Mouse (Mus musculus): ENCODE measurements around the gene Gtf2f2.
"Not testable (repeated sequence)": the region's sequence is repeated elsewhere in the genome, so short reads cannot be mapped to it uniquely, and the experiment has no call there.

Gtf2f2 gene

GRCm38 (mm10) chr14:75992371-75992770 lies 18.3 kb downstream of the Gtf2f2 start:
- DNase-seq: no peak

DNA sequence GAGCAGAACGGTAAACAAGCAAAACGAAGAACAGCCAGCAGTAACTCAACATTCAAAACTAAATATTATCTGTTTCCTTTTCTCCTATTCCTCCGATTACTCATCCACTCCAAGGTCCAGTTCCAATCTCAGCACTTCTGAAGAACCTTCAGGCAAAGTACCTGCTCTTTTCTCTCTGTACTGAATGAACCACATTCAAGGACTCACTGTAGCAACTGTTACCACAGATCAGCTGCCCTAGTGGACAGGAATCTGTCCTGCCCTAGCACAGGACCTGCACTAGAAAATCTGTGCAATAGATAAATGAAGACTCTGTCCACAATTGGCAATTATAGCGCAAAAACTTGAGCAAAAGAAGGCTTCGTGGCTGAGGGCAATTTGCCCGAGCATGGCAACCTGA lies 19.7 kb downstream of the Gtf2f2 start:
- no peak for DNase-seq

DNA sequence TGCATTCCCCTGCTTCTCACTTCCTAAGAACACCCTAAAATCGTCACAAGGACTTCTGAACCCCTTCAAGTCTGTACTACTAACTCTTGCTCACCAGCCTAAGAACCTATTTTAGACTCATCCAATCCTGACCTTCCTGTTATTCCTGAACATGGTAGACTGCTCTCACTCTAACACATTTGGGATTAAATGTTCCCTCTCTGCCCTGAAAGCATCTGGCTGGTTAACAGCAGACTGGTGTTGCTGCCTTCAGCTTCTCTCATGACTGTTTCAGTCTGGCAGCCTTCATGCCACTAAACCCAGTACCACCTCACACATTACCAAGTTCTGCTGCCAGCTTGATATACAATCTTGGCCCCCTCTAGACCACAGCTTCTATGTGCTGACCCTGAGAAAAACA lies 21.5 kb downstream of the Gtf2f2 start:
- no peak for DNase-seq

GRCm38 (mm10) chr14:75986878-75987483 lies 23.7 kb downstream of the Gtf2f2 start:
- no peak for DNase-seq

DNA sequence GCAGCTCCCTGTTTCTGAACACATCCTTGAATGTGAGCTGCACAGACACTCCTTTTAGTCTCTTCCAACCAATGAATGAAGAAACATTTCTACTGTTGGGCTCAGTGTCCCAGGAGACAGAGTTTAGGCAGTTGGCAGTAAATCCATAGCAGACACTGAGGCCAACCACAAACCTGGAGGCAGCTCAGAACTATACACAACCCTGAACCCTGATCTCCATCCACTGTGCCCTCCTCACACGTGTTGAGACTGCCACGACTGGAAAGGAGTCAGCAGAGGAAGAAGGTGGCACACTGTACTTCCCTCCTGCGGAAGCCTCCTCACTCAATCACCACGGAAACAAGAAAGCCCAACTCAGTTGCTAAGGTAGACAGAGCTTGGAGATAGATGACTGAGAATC lies 25.6 kb downstream of the Gtf2f2 start:
- DNase-seq: no peak

DNA sequence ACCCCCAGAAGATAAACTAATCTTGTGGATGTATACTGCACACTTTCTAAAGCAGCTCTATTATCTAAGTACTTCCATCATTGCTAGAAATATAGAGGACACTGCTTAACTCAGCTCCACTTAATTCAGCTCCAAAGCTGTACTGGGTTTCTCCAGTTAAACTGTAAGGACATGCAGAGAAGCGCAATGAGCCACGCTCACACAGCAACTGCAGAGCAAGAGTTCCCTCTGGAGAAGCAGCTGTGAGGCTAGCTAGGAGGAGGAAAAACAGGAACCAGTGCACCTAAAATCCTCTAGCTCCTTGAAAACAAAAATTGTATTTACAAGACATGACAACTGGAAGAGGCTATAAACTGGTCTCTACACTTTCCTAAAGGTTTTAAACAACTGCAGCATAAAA lies 26.8 kb downstream of the Gtf2f2 start:
- no peak for DNase-seq

GRCm38 (mm10) chr14:75981231-75981630 lies 29.4 kb downstream of the Gtf2f2 start:
- DNase-seq: no peak

- DNase-seq: no peak
Observed at GRCm38 (mm10) chr14:75976107-75976506, 34.6 kb downstream of the Gtf2f2 start.

DNA sequence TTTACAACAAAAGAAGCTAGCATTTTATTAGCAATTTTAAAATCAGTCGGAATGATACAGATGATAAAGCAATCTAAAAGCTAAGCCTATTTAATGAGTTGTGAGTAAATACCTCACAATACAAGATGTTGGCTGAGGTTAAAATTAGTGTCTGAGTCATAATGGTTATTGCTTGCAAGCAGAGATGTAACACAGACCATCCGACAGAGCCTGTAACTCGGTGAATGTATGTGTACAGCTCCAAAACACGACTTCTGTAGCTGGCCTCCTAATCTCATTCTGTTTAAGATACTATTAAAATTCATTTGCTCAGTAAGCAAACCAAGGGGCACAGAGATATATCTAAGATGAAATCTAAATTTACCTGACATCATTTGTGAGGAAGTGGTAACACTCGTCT lies 43.4 kb downstream of the Gtf2f2 start:
- no peak for DNase-seq

GRCm38 (mm10) chr14:75964433-75964832 lies 46.2 kb downstream of the Gtf2f2 start:
- no peak for DNase-seq

- no peak for DNase-seq
Observed at GRCm38 (mm10) chr14:75964000-75964399, 46.7 kb downstream of the Gtf2f2 start.

DNA sequence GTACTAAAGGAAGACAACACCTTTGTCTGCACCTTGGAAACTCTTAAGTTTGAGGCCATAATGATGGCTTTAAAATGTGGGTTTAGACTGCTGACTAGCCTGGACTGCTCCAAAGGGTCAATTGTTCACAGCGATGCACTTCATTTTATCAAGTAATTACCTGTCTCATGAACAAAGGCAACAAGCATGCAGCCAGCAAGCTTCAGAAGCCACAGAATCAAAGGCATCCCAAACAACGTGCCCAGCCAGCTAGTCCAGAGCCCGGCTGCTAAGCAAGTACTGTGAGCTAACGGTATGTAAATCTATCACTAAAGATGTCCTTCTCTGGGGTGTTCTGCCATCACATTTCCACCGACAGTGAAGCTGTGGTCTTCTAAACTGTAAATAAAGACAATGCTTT lies 47.5 kb downstream of the Gtf2f2 start:
- no peak for DNase-seq

DNA sequence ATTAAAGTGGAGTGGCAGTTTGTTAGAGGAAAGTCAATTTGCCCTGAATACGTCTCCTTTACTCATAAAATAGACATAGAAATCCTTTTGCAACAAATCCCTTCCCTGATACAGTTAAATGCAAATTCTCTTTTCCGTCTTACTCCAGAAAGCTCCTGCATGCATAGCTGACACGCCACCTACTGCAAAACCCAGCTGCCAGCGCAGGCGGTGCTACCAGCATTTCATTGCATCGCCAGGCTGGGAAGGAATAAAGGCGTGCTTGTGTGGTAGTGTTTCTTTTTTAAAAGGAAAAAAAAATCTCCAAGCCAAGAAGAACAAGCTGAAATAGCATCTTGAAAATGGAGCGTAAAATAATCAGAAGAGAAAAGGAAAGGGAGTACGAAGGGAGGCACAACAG lies 48.4 kb downstream of the Gtf2f2 start:
- DNase-seq: peak; percentile 9

- no peak for DNase-seq
Observed at GRCm38 (mm10) chr14:75954766-75955165, 55.9 kb downstream of the Gtf2f2 start, which contains the start of gene Kctd4. Kctd4 (plus strand) TSS chr14:75955009.

DNA sequence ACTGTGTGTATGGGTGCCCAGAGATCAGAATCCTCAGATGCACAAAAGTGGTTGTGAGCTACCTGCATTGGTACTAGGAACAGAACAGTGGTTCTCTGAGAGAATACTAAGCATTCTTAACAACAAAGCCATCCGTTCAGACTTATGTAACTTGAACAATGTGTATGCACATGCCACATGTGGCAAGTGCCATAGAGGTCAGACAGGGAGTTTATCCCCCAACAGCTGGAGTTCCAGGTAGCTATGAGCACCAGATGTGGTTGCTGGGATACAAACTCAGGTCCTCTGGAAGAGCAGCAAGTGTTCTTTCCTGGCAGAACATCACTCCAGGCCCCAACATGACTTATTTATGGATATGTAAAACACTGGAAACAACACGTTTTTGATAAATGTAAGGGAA lies 57.7 kb downstream of the Gtf2f2 start:
- no peak for DNase-seq

DNA sequence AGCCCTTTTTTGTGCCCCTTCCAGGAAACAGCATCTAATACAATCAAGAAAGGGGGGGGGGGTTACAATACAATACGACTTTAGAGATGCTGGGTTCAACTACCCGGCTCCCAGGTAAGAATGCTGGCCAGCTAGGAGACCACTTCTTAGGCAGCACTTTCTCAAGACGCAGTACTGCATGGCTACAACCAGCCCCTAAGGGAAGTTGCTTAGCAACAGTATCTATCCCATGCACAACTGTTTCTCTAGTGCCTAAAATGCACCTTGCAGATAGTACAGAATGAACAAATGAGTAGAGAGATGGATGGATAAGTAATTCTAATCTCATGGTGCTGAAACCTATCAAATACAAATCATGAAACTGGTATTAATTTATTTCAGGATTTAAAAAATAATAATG lies 63.0 kb downstream of the Gtf2f2 start:
- no peak for DNase-seq

- DNase-seq: no peak
Observed at GRCm38 (mm10) chr14:75942365-75942764, 68.3 kb downstream of the Gtf2f2 start.

DNA sequence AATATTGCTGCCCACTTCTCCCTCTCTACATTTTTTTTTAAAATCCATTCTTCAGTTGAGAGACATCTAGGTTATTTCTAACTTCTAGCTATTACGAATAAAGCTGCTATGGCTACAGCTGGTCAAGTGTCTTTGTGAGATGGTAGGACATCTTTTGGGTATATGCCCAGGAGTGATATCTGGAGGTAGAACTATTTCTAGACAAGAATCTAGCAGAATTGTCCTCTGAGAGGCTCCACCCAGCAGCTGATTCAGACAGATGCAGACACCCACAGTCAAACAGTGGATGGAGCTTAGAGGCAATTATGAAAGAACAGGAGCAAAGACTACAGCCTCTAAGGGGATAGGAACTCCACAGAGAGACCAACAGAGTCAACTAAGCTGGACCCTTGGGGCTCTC lies 69.2 kb downstream of the Gtf2f2 start:
- DNase-seq: no peak

- no peak for DNase-seq
Observed at GRCm38 (mm10) chr14:75937714-75938113, 73.0 kb downstream of the Gtf2f2 start.

GRCm38 (mm10) chr14:75934359-75934758 lies 76.3 kb downstream of the Gtf2f2 start:
- no peak for DNase-seq

GRCm38 (mm10) chr14:75931266-75931665 lies 79.4 kb downstream of the Gtf2f2 start:
- DNase-seq: peak; percentile 7

GRCm38 (mm10) chr14:75929713-75930112 lies 81.0 kb downstream of the Gtf2f2 start:
- DNase-seq: not testable (repeated sequence)

- no peak for DNase-seq
Observed at GRCm38 (mm10) chr14:75923314-75924052, 87.2 kb downstream of the Gtf2f2 start.

DNA sequence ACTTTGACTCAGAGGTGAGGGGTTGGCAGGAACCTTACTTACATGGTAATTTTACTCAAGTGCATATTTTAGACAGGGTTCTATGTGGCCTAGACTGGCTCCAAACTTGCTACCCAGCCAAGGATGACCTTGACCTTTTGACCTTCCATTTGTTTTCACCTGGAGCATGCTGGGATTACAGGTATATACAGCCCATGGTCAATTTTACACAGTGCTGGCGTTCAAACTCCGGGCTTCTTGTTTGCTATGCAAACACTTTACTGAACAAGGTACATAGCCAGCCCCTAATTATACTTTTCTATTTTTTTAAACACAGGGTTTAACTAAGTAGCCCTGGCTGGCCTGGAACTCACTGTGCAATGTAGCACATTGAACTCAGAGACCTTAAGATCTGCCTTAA lies 98.0 kb downstream of the Gtf2f2 start:
- DNase-seq: no peak

GRCm38 (mm10) chr14:75911968-75912367 lies 98.7 kb downstream of the Gtf2f2 start:
- no peak for DNase-seq

Data from cerebellum, adult 9-11 months (tissue).